Mouse (Mus musculus) ES-E14 (cell line): ENCODE measurements around the gene Cep164.

Experiments
- CHD2 ChIP-seq: IDR thresholded peaks from 2 replicates; pipeline ENCODE4 v1.6.1; 2014; ENCODE audit warnings: mild to moderate bottlenecking, low read depth, low read length, inconsistent platforms
- MAFK ChIP-seq: IDR thresholded peaks from 2 replicates; pipeline ENCODE4 v1.6.1; 2014; ENCODE audit warnings: mild to moderate bottlenecking, low read depth, low read length, inconsistent platforms; ENCODE audit not compliant: insufficient read depth

- TF ChIP-seq MAFK (no peak), CHD2 (no peak)
Observed at GRCm38 (mm10) chr9:45767155-45767554, 61.3 kb downstream of the Cep164 start.
